Mouse (Mus musculus): ENCODE measurements at regions not wholly inside any gene's neighbourhood (a gene's known extent, or its start where the extent isn't known, plus 50 kb on each side); places are given as distances from the start of the nearest gene placed in this dataset.

GRCm38 (mm10) chr6:51728816-51729562 lies 205.3 kb downstream of the Snx10 start:
- TF ChIP-seq POLR2A (IDR thresholded peaks at IDR 0.05; ENCODE audit: control insufficient read depth, extremely low read depth, insufficient read depth, low read length, poor library complexity) = no peak
- no peak for TF ChIP-seq CTCF (IDR thresholded peaks at IDR 0.05; ENCODE audit: borderline replicate concordance, control insufficient read depth, extremely low read depth, insufficient read depth, low read length, poor library complexity)

Measured in thymus, adult 2 months (tissue).